In the genomic region with DNA sequence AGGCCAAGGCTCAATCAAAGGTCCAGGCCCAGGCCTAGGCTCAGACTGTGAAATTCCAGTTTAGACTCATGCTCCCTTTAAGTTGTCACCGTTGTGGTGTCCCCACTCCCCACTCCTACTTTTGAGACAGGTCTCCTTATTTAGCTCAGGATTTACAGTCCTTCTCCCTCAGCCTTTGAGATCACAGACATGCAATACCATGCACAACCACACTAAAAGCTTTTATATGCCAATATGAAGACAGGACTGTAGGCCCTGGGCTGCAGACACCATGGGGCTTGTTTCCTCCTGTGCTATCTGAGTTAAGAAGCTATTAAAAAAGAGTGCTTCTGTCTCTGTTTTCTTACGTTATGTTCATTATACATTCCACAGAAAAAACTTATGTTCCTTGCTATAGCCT, we compare ENCODE assay signal across 21 mouse cellular contexts. TPM values are rescaled to one million over a fixed set of nuclear protein-coding genes. Genes with fewer than 3 reads are reported as not detected.
DNase-seq lines count a peak whose midpoint lies in the region; ATAC-seq and TF ChIP-seq lines count a peak whose summit lies in the region.
"Had no signal": no experiment of that assay in that cellular context is flagged by ENCODE, and none has a peak within 500 bp of the region (broad histone marks: within the 10 kb centered on the region; RNA-seq: fewer than 3 reads in every experiment).

No protein-coding gene starts in this region.

- H3K27me3 ChIP-seq in liver, postnatal 0 days (ENCODE audit: insufficient read depth, low read length): no peaks in the 10 kb centered on the region
- no peaks in the 10 kb centered on the region for H3K27me3 ChIP-seq in neural tube, embryonic 15.5 days (replicated peaks)
- H3K27me3 ChIP-seq: embryonic facial prominence, embryonic 15.5 days; hindbrain, embryonic 12.5 days; limb, embryonic 12.5 days; liver, embryonic 15.5 days; neural tube, embryonic 13.5 days; stomach, embryonic 15.5 days had no signal

- H3K4me1 ChIP-seq in liver, postnatal 0 days (ENCODE audit: insufficient read depth): peaks cover 5% of the 10 kb centered on the region; the same call in 1 of the 2 replicates
- peaks cover 14% of the 10 kb centered on the region for H3K4me1 ChIP-seq in neural tube, embryonic 15.5 days

- no peak overlapping the region for H3K27ac ChIP-seq in liver, postnatal 0 days (ENCODE audit: low read depth)
- no peak overlapping the region for H3K27ac ChIP-seq in neural tube, embryonic 15.5 days (replicated peaks)
- H3K27ac ChIP-seq: embryonic facial prominence, embryonic 15.5 days; hindbrain, embryonic 12.5 days; limb, embryonic 12.5 days; liver, embryonic 15.5 days; macrophage; neural tube, embryonic 13.5 days; stomach, embryonic 15.5 days had no signal

- 81% methylated on average over 2 of the region's 2 CpGs for WGBS in liver, postnatal 0 days (ENCODE audit: insufficient replicate concordance)
- 81% methylated on average over 2 of the region's 2 CpGs for WGBS in neural tube, embryonic 15.5 days

- TF ChIP-seq CTCF in liver, postnatal 0 days (IDR thresholded peaks at IDR 0.05; ENCODE audit: low read depth): peak; percentile 8; the same call in 1 of the 2 replicates

- H3K9ac ChIP-seq in liver, postnatal 0 days (replicated peaks): no peak overlapping the region
- H3K9ac ChIP-seq in neural tube, embryonic 15.5 days (replicated peaks): no peak overlapping the region
- H3K9ac ChIP-seq: embryonic facial prominence, embryonic 15.5 days; hindbrain, embryonic 12.5 days; limb, embryonic 12.5 days; liver, embryonic 15.5 days; neural tube, embryonic 13.5 days; stomach, embryonic 15.5 days had no signal

- TF ChIP-seq EP300 in liver, postnatal 0 days (IDR thresholded peaks at IDR 0.05; ENCODE audit: low read depth): no peak

- no peak overlapping the region for H3K4me2 ChIP-seq in liver, postnatal 0 days (ENCODE audit: low read depth, low read length)
- H3K4me2 ChIP-seq in neural tube, embryonic 15.5 days: no peak overlapping the region
- H3K4me2 ChIP-seq: embryonic facial prominence, embryonic 15.5 days; hindbrain, embryonic 12.5 days; limb, embryonic 12.5 days; liver, embryonic 15.5 days; neural tube, embryonic 13.5 days; stomach, embryonic 15.5 days had no signal

- H3K9me3 ChIP-seq in liver, postnatal 0 days (ENCODE audit: low read length): no peaks in the 10 kb centered on the region
- H3K9me3 ChIP-seq in neural tube, embryonic 15.5 days (replicated peaks): no peaks in the 10 kb centered on the region
- H3K9me3 ChIP-seq: embryonic facial prominence, embryonic 15.5 days; hindbrain, embryonic 12.5 days; limb, embryonic 12.5 days; liver, embryonic 15.5 days; neural tube, embryonic 13.5 days; stomach, embryonic 15.5 days had no signal

- peak; percentile 17 for DNase-seq in embryo, embryonic 10.5 days (ENCODE audit: low spot score)
- no peak for DNase-seq in embryo, embryonic 9.5 days (ENCODE audit: extremely low spot score)
- DNase-seq in liver, postnatal 0 days: no peak
- DNase-seq in liver (no peak), NIH3T3 (ENCODE audit: low read depth) (peak; percentile 34)
- peak; percentile 29 for DNase-seq in retina, embryonic 14.5 days (ENCODE audit: low spot score)
- no peak for DNase-seq in right cerebral cortex, adult 18-20 months
- DNase-seq: adrenal gland, postnatal 10 days; cerebellum, adult 18-20 months; kidney, adult 11 months; kidney, postnatal 36 days; thymus, postnatal 14 days had no signal

- no peak overlapping the region for H3K4me3 ChIP-seq in liver, postnatal 0 days (ENCODE audit: low read depth, low read length)
- no peak overlapping the region for H3K4me3 ChIP-seq in neural tube, embryonic 15.5 days (replicated peaks)
- H3K4me3 ChIP-seq: embryonic facial prominence, embryonic 15.5 days; hindbrain, embryonic 12.5 days; limb, embryonic 12.5 days; liver, embryonic 15.5 days; neural tube, embryonic 13.5 days; stomach, embryonic 15.5 days had no signal

- no peaks in the 10 kb centered on the region; the same call in 1 of the 2 replicates for H3K36me3 ChIP-seq in liver, postnatal 0 days (replicated peaks; ENCODE audit: insufficient read depth, low read length)
- peaks cover 11% of the 10 kb centered on the region for H3K36me3 ChIP-seq in neural tube, embryonic 15.5 days

- no peak for ATAC-seq in liver, postnatal 0 days
- ATAC-seq in neural tube, embryonic 15.5 days (ENCODE audit: low FRiP score): no peak
- ATAC-seq: midbrain, embryonic 16.5 days had no signal

RNA-seq across cellular contexts. Expression of a gene that starts 1.5 kb away (rescaled TPM):
- polyA plus RNA-seq in liver, postnatal 0 days (2015; fragmentation: Nextera tagmentation; extraction: Ambion mirVana): 18.4 and 18.5 TPM in 2 replicates
- polyA plus RNA-seq in neural tube, embryonic 15.5 days (2015; fragmentation: Nextera tagmentation; extraction: Ambion mirVana): 46.1 and 49.1 TPM in 2 replicates

RNA-seq across cellular contexts. Expression of a gene that starts 22.6 kb away (rescaled TPM):
- 4.7 and 5.2 TPM in 2 replicates for polyA plus RNA-seq in liver, postnatal 0 days (2015; fragmentation: Nextera tagmentation; extraction: Ambion mirVana)
- 22.4 and 24.9 TPM in 2 replicates for polyA plus RNA-seq in neural tube, embryonic 15.5 days (2015; fragmentation: Nextera tagmentation; extraction: Ambion mirVana)

RNA-seq across cellular contexts. Expression of a gene that starts 23.5 kb away (rescaled TPM):
- polyA plus RNA-seq in liver, postnatal 0 days (2015; fragmentation: Nextera tagmentation; extraction: Ambion mirVana): 245 and 255 TPM in 2 replicates
- polyA plus RNA-seq in neural tube, embryonic 15.5 days (2015; fragmentation: Nextera tagmentation; extraction: Ambion mirVana): 57.2 and 62.7 TPM in 2 replicates

Comparison
In these comparisons a context has a peak if more than half of its experiments do, and no peak if none do; other contexts are left out.
1. DNase-seq: peak in embryo, embryonic 10.5 days (single experiment), NIH3T3 (single experiment) and retina, embryonic 14.5 days (single experiment); none in embryo, embryonic 9.5 days (single experiment), liver, postnatal 0 days (single experiment), liver (single experiment) and right cerebral cortex, adult 18-20 months (single experiment).